Mouse (Mus musculus): ENCODE data around the gene Zfp652. TPM values are rescaled to one million over a fixed set of nuclear protein-coding genes. Genes with fewer than 3 reads are reported as not detected.

The Zfp652 gene
- total RNA-seq, 2 experiments from 2014 or later, result 48.7 to 49.6 TPM

GRCm38 (mm10) chr11:95805010-95805409 lies 92.5 kb downstream of the Zfp652 start:
- no peak for DNase-seq (ENCODE audit: low spot score in 2 of 2)

- no peak for DNase-seq (ENCODE audit: low spot score in 2 of 2)
Observed at GRCm38 (mm10) chr11:95805527-95805926, 93.1 kb downstream of the Zfp652 start.

- no peak for DNase-seq (ENCODE audit: low spot score in 2 of 2)
Observed at GRCm38 (mm10) chr11:95807884-95808283, 95.4 kb downstream of the Zfp652 start.

GRCm38 (mm10) chr11:95808448-95809011 lies 96.1 kb downstream of the Zfp652 start:
- no peak for DNase-seq (ENCODE audit: low spot score in 2 of 2)

DNA sequence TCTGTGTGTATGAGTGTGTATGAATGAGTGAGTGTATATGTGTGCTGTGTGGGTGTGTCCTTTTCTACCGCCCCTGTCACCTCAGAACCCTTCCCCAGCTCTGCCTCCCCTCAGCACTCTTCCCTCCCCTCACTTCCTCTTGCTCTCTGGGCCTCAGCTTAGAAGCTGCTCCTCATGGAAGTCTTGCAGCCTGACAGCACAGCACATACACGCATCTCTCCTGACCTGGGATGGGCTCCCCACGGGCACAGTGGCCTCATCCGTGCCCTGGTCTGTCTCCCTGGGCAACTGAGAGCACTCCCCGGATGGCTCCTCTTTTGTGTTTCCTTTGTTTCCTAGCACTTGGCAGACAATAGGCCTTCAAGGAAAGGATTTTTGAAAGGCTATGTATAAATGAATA lies 97.1 kb downstream of the Zfp652 start:
- DNase-seq (ENCODE audit: low spot score in 2 of 2), result no peak

DNA sequence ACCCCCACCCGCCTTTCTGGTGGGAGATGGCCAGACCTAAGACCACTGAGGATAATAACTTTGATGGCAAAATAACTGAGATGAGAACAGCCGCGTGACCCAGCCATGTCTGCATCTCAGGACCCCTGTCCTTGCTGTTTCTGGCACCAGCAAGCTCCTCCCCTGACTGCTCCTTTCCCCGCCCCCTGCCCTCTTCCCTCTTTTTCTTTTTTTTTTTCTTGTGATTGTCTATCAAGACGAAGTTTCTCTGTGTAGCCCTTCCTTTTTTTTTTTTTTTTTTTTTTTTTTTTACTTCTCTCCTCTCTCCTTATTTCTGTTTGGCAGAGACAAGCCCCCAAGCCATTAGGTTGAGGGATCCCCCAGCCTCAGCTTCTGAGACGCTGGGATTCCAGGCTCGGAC lies 98.4 kb downstream of the Zfp652 start:
- no peak for DNase-seq (ENCODE audit: low spot score in 2 of 2)

DNA sequence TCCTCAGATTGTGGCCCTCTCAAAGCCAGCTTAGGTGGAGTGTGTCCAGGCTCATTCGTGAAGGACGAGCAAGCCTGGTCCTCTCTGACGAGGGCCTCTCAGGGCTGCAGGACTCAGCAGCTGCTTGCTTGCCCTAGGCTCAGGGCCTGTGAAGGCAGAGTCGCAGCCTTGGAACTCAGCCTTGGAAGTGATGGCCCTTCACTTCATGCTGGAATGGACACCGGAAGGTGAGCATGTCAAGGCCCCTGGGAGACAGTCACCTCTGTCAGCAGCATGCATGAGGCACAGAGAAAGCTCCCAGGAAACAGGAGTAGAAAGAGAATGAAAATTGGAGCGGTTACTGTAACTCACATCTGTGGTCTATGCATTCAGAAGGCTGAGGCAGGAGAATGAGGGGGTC lies 99.3 kb downstream of the Zfp652 start:
- DNase-seq (ENCODE audit: low spot score in 2 of 2), result no peak

GRCm38 (mm10) chr11:95812224-95812623 lies 99.8 kb downstream of the Zfp652 start:
- DNase-seq (ENCODE audit: low spot score in 2 of 2), result no peak

DNA sequence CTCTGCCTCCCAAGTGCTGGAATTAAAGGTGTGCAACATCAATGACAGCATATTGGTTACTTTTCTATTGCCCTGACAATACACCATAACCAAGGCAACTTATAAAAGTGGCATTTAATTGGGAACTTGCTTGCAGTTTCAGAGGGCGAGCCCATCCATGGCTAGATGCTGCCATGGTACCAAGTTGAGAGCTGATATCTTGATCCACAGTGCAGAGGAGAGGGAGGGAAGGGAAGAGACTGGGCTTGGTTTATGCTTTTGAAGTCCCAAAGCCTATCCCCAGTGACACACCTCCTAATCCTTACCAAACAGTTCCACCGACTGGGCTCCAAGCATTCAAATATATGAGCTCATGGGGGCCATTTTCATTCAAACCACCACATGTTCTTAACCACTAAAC lies 101.6 kb downstream of the Zfp652 start:
- no peak for DNase-seq (ENCODE audit: low spot score in 2 of 2)

DNA sequence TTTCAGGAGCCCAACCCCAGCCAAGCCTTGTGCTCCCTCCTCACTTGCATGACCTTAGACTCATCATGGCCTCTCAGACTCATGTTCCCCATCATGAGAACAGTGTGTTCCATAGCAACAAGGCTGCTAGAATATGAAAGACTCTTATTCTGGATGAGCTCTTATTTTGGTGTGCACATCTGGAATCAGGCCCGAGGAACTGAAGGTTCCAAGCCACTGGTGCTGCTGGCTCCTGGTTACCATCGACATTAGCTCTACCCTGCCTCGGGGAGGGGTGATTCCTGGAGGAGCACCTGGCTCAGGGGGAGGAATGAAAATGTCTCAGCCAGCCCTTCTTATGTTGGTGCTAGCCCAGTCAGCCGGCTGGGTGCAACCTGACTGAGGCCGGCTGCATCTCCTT lies 102.4 kb downstream of the Zfp652 start:
- DNase-seq (ENCODE audit: low spot score in 2 of 2), result no peak

GRCm38 (mm10) chr11:95815412-95815811 lies 102.9 kb downstream of the Zfp652 start:
- DNase-seq (ENCODE audit: low spot score in 2 of 2), result no peak

GRCm38 (mm10) chr11:95819138-95819537 lies 106.7 kb downstream of the Zfp652 start:
- DNase-seq (ENCODE audit: low spot score in 2 of 2), result no peak

DNA sequence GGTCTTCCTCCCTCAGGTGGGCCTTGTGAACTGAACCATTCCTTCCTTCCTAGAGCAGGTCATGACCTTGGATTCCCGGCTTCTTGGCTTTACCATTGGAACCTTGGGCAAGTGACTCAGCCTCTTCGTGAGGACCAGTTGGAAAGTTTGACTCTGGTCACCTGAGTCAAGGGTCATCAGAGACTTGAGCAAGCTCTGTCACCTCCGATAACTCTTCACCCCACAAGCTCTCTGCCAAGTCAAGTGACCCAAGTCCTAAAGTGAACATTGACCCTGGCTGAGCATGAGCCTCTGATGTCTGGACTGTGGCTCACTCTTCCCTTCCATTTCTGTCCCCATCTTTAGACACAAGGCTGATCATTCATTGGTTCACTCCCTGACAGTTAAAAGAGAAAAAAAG lies 109.0 kb downstream of the Zfp652 start:
- no peak for DNase-seq (ENCODE audit: low spot score in 2 of 2)

GRCm38 (mm10) chr11:95822437-95822836 lies 110.0 kb downstream of the Zfp652 start:
- DNase-seq (ENCODE audit: low spot score in 2 of 2), result no peak

DNA sequence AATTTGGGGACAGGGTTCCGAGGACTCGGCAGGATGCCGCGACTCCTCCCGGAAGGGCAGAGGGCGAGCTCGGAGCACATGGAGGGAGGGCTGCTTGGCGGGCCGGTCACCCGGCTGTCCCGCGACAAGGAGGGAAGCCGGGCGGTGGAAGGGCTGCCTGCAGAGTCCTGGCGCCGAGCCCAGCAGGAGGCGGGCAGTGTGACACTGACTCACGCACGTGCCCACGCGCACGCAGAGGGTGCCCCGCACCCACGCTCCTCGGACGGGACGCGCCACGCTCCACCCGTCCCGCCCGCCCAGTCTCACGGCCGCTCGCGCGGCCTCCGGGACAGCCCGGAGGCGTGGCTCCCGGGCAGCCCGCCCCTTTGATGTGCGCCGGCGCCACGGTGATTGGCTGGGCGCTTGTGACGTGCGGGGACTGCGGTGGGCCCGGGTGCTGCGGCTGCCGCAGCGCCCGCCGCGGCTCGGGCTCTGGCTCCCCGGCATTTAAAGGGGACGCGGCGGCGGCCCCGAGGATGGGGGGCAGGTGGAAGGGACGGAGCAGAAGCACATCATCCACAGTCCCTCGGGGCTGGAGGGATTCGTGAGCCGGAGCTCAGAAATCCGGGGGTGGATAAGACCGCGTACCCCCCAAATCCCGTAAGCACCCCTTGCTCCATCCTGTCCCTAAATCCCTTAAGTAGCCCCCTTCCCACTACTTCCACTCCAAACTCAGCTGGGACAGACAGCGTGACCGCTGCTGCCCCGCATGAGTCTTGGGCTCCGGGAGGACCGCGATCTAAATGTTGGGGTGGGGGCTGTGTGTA lies 111.8 kb downstream of the Zfp652 start, which contains the start of gene Phospho1:
Gene Phospho1, plus strand, starts transcription at position 429 of the 806 bp plus-strand sequence.
- peak; percentile 85 to 87 for DNase-seq (ENCODE audit: low spot score in 2 of 2)

GRCm38 (mm10) chr11:95824877-95825243 lies 112.4 kb downstream of the Zfp652 start:
- peak in 1 of 2 experiments; percentile 55 for DNase-seq (ENCODE audit: low spot score in 2 of 2)

DNA sequence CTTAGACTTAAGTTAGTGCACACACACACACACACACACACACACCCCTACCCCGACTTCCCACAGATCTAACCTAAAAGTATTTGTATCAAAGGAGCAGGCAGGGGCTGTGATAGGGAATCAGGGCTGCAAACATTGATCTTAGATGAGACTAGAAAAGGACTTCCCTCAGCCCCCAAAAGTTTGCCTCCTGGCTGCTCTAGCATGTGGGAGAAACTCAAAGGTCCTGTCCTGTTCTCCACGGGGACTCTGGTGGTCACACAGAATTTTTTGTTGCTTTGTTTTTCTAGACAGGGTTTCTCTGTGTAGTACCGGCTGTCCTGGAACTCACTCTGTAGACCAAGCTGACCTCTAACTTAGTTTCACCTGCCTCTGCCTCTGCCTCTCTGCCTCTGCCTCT lies 113.2 kb downstream of the Zfp652 start:
- no peak for DNase-seq (ENCODE audit: low spot score in 2 of 2)

GRCm38 (mm10) chr11:95826317-95827167 lies 114.1 kb downstream of the Zfp652 start:
- DNase-seq (ENCODE audit: low spot score in 2 of 2), result no peak

- no peak for DNase-seq (ENCODE audit: low spot score in 2 of 2)
Observed at GRCm38 (mm10) chr11:95827168-95827447, 114.6 kb downstream of the Zfp652 start.

DNA sequence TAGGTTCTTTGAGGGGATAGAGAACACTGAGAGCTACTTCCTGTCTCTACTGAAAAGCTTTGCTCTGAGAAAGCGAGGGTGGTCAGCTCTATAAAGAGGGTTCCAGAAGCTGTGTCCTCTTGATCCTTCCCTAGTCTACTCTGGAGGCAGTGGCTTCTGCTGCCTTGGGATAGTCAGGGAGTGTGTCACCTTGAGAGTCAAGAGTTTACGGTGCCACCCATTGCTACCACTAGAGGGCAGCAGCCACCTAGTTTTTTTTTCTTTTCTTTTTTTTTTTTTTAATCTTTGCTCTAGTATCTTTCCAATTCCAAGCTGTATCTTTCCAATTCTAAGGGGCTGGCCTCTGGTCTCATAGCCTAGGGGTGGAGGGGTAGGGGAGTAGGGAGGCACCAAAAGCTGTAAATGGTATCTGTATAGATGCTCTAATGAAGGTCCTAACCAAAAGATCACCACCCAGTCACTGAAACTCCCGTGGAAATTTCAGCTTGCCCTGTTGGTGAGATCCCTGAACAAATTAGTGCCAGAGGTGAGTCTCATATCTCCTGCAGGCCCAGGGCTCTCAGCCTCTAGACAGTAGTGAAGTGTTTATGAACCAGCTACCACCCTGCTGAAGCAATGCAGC lies 115.1 kb downstream of the Zfp652 start:
- peak; percentile 69 to 70 for DNase-seq (ENCODE audit: low spot score in 2 of 2)

DNA sequence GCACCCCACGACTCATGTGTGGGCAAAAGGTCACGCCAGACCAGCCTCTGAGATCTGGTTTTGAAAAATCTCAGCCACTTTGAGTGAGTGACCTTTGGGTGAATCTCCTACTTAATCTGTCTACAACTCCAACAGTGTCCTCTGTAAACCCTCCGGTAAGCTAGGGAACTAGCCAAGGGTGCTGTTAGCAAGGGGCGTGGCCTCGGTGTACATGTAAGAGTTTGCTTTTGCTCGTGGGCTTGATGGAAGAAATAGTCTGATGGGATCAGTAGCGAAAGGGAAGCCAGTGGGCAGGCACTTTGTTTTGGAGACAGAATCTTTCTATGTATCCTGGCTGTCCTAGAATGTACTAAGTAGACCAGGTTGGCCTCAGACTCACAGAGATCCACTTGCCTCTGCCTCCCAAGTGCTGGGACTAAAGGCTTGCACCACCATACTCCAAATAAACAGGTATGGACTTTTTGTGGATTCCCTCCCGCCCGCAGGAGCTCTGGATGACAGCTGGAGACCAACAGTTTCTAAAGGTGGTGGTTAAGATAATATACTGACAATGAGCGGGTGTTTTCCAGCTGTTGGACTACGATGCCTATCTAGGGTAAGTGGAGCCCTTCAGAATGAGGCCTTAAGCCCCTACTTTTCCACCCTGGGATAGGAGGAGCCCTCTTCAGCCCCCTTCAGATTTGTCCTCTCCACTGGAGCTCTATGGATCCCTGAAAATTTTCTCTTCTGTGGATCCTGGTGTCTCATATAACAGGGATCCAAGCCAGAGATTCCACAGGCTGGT lies 115.9 kb downstream of the Zfp652 start:
- no peak for DNase-seq (ENCODE audit: low spot score in 2 of 2)
